Mouse (Mus musculus) hindbrain, embryonic 13.5 days (tissue): ENCODE measurements around the gene Inpp5d. TPM values are rescaled to one million over a fixed set of nuclear protein-coding genes. Genes with fewer than 3 reads are reported as not detected.

ENCODE experiments used
- ATAC-seq: fragments of 200-750 bp; cut with Nextera tagmentation; 2 replicates; pipeline ENCODE4 v1.8.0; 2017; ENCODE audit warnings: moderate TSS enrichment; ENCODE audit not compliant: low FRiP score
- H3K27ac ChIP-seq: fragments of 300-500 bp; sonication (generic); 2 replicates; pipeline ENCODE4 v1.5.1; 2015; ENCODE audit warnings: inconsistent platforms, mild to moderate bottlenecking, moderate library complexity
- H3K27me3 ChIP-seq: fragments of 300-500 bp; sonication (generic); 2 replicates; pipeline ENCODE4 v1.6.1; 2015; ENCODE audit warnings: mild to moderate bottlenecking, inconsistent platforms
- H3K36me3 ChIP-seq: fragments of 300-500 bp; sonication (generic); 2 replicates; pipeline ENCODE4 v1.6.1; 2015; ENCODE audit warnings: mild to moderate bottlenecking, inconsistent platforms
- H3K4me1 ChIP-seq: fragments of 300-500 bp; sonication (generic); replicated peaks from 2 replicates; pipeline ENCODE4 v1.6.1; 2015; ENCODE audit warnings: inconsistent platforms
- H3K4me2 ChIP-seq: fragments of 300-500 bp; sonication (generic); 2 replicates; pipeline ENCODE4 v1.6.1; 2015; ENCODE audit warnings: inconsistent platforms, mild to moderate bottlenecking, moderate library complexity
- H3K4me3 ChIP-seq: fragments of 300-500 bp; sonication (generic); 2 replicates; pipeline ENCODE4 v1.5.1; 2015; ENCODE audit warnings: mild to moderate bottlenecking, inconsistent platforms
- H3K9ac ChIP-seq: fragments of 300-500 bp; sonication (generic); 2 replicates; pipeline ENCODE4 v1.6.1; 2015; ENCODE audit warnings: mild to moderate bottlenecking, inconsistent platforms
- H3K9me3 ChIP-seq: fragments of 300-500 bp; sonication (generic); 2 replicates; pipeline ENCODE4 v1.6.1; 2016; ENCODE audit warnings: inconsistent platforms
- WGBS: fragments of 180-500 bp; shearing (Covaris S2); methylation state at CpG from one replicate; pipeline ENCODE4 v1.1.7; 2015; 5-methylcytosine and 5-hydroxymethylcytosine counted together
- polyA plus RNA-seq: library from polyadenylated mRNA; unstranded; fragments of >200 nt; fragmentation: Nextera tagmentation; extraction: Ambion mirVana; gene quantifications from 2 replicates; pipeline ENCODE4 v1.2.1, GENCODE M21; 2015

Gene Inpp5d
- polyA plus RNA-seq, 1 experiment from 2014 or later: 4.1 TPM

- 90% methylated on average over 2 of the region's 2 CpGs for WGBS
- no peak for ATAC-seq
- Histone ChIP-seq H3K4me3 (no peak overlapping the region), H3K27ac (no peak overlapping the region), H3K4me1 (no peaks in the 10 kb centered on the region), H3K9ac (no peak overlapping the region), H3K27me3 (no peaks in the 10 kb centered on the region), H3K4me2 (no peak overlapping the region), H3K36me3 (peaks cover 91% of the 10 kb centered on the region), H3K9me3 (no peaks in the 10 kb centered on the region)
These were observed 149.2 kb downstream of the Inpp5d start for GRCm38 (mm10) chr1:87769263-87769662.

Other genes with a start within 250 kb of the Inpp5d start
- 13.8 and 31.2 TPM in 2 replicates for gene Kcnj13, start 225.6 kb upstream of the Inpp5d start, polyA plus RNA-seq
- 0.81 TPM in 1 of 2 replicates, not detected in the other for gene Snorc, start 150.0 kb upstream of the Inpp5d start, polyA plus RNA-seq
- 0.16 and 0.22 TPM in 2 replicates for gene Neu2, start 110.4 kb upstream of the Inpp5d start, polyA plus RNA-seq
- 9.3 and 9.5 TPM in 2 replicates for gene Ngef, start 46.4 kb upstream of the Inpp5d start, polyA plus RNA-seq
- 64.3 and 65.1 TPM in 2 replicates for gene Atg16l1, start 135.6 kb downstream of the Inpp5d start, polyA plus RNA-seq
- gene Sag, start 183.4 kb downstream of the Inpp5d start, polyA plus RNA-seq: 2.5 and 2.9 TPM in 2 replicates
- 42.7 and 44.7 TPM in 2 replicates for gene Dgkd, start 233.0 kb downstream of the Inpp5d start, polyA plus RNA-seq